Mouse (Mus musculus) hindbrain, embryonic 13.5 days (tissue): ENCODE data around the gene Tesk1. TPM values are rescaled to one million over a fixed set of nuclear protein-coding genes. Genes with fewer than 3 reads are reported as not detected.

ENCODE experiments used
- ATAC-seq: fragments of 200-750 bp; cut with Nextera tagmentation; 2 replicates; pipeline ENCODE4 v1.8.0; 2017; ENCODE audit warnings: moderate TSS enrichment; ENCODE audit not compliant: low FRiP score
- H3K27ac ChIP-seq: fragments of 300-500 bp; sonication (generic); 2 replicates; pipeline ENCODE4 v1.5.1; 2015; ENCODE audit warnings: inconsistent platforms, mild to moderate bottlenecking, moderate library complexity
- H3K27me3 ChIP-seq: fragments of 300-500 bp; sonication (generic); 2 replicates; pipeline ENCODE4 v1.6.1; 2015; ENCODE audit warnings: mild to moderate bottlenecking, inconsistent platforms
- H3K36me3 ChIP-seq: fragments of 300-500 bp; sonication (generic); 2 replicates; pipeline ENCODE4 v1.6.1; 2015; ENCODE audit warnings: mild to moderate bottlenecking, inconsistent platforms
- H3K4me1 ChIP-seq: fragments of 300-500 bp; sonication (generic); replicated peaks from 2 replicates; pipeline ENCODE4 v1.6.1; 2015; ENCODE audit warnings: inconsistent platforms
- H3K4me2 ChIP-seq: fragments of 300-500 bp; sonication (generic); 2 replicates; pipeline ENCODE4 v1.6.1; 2015; ENCODE audit warnings: inconsistent platforms, mild to moderate bottlenecking, moderate library complexity
- H3K4me3 ChIP-seq: fragments of 300-500 bp; sonication (generic); 2 replicates; pipeline ENCODE4 v1.5.1; 2015; ENCODE audit warnings: mild to moderate bottlenecking, inconsistent platforms
- H3K9ac ChIP-seq: fragments of 300-500 bp; sonication (generic); 2 replicates; pipeline ENCODE4 v1.6.1; 2015; ENCODE audit warnings: mild to moderate bottlenecking, inconsistent platforms
- H3K9me3 ChIP-seq: fragments of 300-500 bp; sonication (generic); 2 replicates; pipeline ENCODE4 v1.6.1; 2016; ENCODE audit warnings: inconsistent platforms
- WGBS: fragments of 180-500 bp; shearing (Covaris S2); methylation state at CpG from one replicate; pipeline ENCODE4 v1.1.7; 2015; 5-methylcytosine and 5-hydroxymethylcytosine counted together
- polyA plus RNA-seq: library from polyadenylated mRNA; unstranded; fragments of >200 nt; fragmentation: Nextera tagmentation; extraction: Ambion mirVana; gene quantifications from 2 replicates; pipeline ENCODE4 v1.2.1, GENCODE M21; 2015

Gene Tesk1
- polyA plus RNA-seq, 1 experiment from 2014 or later, result 9.7 TPM

DNA sequence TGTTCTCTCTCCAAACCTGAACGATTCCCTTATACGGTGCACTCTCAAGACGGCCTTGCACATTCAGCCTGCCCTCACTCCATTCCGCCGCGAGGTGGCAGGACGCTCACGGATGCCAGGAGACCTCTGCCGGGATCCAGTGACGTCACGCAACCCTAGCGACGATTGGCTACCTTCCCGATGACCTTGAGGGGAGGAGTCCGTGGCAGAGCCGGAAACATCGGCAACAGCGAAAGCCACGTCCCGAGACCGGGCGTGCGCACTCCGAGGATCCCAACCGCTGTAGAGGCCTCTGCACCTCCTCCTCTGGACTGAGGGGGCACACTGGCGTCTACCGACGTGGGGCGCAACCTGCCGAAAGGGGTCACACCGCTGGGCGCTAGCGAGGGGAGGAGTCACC lies 305 bp downstream of the Tesk1 start:
- H3K4me3 ChIP-seq, result peak overlapping the region; percentile 99
- H3K27ac ChIP-seq, result peak overlapping the region; percentile 97
- peak overlapping the region; percentile 97 for H3K4me2 ChIP-seq
- peak overlapping the region; percentile 99 for H3K9ac ChIP-seq
- peaks cover 24% of the 10 kb centered on the region for H3K36me3 ChIP-seq
- H3K4me1 ChIP-seq, result peaks cover 17% of the 10 kb centered on the region
- no peaks in the 10 kb centered on the region for H3K27me3 ChIP-seq
- peak; percentile 96 for ATAC-seq
- H3K9me3 ChIP-seq, result no peaks in the 10 kb centered on the region
- under 1% methylated on average over 33 of the region's 33 CpGs for WGBS

DNA sequence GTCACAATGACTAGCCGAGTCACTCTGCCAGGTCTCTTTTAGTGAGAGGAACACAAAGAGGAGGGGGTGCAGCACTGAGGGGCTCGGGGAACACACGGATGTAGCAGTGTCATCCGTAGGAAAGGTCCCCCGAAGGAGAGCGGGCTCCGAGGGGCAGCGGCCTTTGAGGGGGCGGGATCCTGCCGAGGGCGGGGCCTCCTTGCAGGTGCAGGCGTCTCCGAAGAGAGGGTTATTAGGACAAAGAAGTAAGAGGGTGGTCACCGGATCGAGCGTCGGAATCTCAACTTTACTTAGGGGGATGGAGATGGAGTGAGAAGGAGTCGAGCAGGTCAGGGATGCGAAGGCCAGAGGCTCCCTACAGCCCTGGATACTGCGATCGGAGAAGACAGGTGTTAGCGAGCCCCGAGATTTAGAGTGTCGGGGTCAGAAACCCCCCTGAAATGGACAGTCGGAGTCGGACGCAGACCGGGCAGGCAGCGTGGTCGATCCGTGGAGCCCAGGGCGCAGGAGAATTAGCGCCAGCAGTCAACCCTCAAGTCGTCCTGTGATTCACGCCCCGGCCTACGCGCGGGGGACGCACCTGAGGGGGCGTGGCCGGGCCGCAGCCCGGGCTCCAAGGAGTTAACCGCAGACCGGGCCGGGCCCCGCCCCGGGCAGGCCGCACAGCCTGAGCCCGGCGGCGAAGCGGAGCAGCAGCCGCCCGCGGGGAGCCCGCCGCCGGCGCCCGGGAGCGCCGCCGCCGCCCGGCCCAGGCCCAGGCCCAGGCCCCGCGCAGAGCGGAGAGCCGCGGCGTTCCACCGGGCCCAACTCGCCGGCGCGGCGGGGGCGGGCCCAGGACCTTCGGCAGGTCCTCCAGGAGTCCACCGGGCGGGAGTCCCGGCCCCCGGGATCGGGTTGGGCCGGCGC lies 970 bp downstream of the Tesk1 start:
- WGBS, result under 1% methylated on average over 77 of the region's 88 CpGs

GRCm38 (mm10) chr4:43443511-43443910 lies 1.8 kb downstream of the Tesk1 start:
- Histone ChIP-seq H3K4me2 (peak overlapping the region; percentile 97), H3K36me3 (peaks cover 39% of the 10 kb centered on the region), H3K9ac (peak overlapping the region; percentile 99), H3K27ac (peak overlapping the region; percentile 97), H3K27me3 (no peaks in the 10 kb centered on the region), H3K4me1 (peaks cover 17% of the 10 kb centered on the region), H3K4me3 (peak overlapping the region; percentile 99), H3K9me3 (no peaks in the 10 kb centered on the region)
- peak; percentile 8; the same call in 1 of the 2 replicates for ATAC-seq
- under 1% methylated on average over 25 of the region's 28 CpGs for WGBS

More for the DNA sequence above, 970 bp downstream of the Tesk1 start:
- Histone ChIP-seq H3K4me2 (peak overlapping the region; percentile 97), H3K27me3 (no peaks in the 10 kb centered on the region), H3K4me3 (peak overlapping the region; percentile 99), H3K36me3 (peaks cover 31% of the 10 kb centered on the region), H3K27ac (peak overlapping the region; percentile 97), H3K9ac (peak overlapping the region; percentile 99), H3K4me1 (peaks cover 17% of the 10 kb centered on the region), H3K9me3 (no peaks in the 10 kb centered on the region)
- ATAC-seq, result peak; percentile 76

DNA sequence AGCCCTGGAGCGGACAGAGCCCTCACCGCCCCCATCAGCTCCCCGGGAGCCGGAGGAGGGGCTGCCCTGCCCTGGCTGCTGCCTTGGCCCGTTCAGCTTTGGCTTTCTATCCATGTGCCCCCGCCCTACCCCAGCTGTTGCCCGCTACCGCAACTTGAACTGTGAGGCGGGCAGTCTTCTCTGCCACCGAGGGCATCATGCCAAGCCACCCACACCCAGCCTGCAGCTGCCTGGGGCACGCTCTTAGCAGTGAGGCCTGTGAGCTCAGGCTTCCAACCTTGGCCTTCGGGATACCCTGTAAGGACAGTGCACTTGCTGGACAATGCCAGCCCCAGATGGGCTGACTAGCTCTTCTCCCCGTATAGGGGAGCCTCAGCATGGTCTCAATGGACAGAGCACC lies 5.5 kb downstream of the Tesk1 start:
- Histone ChIP-seq H3K4me2 (no peak overlapping the region), H3K4me1 (peaks cover 17% of the 10 kb centered on the region), H3K9me3 (no peaks in the 10 kb centered on the region), H3K36me3 (peaks cover 41% of the 10 kb centered on the region), H3K4me3 (no peak overlapping the region), H3K9ac (no peak overlapping the region), H3K27me3 (peaks cover 3% of the 10 kb centered on the region), H3K27ac (no peak overlapping the region)
- no peak for ATAC-seq
- WGBS, result 82% methylated on average over 13 of the region's 13 CpGs

DNA sequence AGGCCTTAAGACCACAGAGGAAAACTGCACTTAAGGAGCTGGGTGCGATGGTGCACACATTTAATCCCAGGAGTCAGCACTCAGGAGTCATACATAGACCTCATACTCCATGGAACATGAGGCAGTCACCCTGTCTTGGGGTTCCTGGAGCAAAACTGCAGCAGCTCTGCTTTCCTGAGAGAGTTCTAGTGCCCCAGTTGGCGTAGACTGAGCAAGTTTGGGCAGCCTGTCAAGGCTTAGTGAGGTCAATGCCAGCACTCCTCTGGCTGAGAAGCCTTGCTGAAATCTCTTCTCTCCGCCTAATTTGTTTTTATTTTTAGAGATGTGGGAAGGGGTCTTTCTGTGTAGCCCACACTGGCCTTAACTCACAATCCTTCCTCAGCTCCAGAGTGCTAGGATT lies 6.8 kb downstream of the Tesk1 start:
- 92% methylated on average over 3 of the region's 3 CpGs for WGBS
- no peak overlapping the region for H3K4me2 ChIP-seq
- H3K9me3 ChIP-seq, result no peaks in the 10 kb centered on the region
- H3K4me1 ChIP-seq, result peaks cover 24% of the 10 kb centered on the region
- H3K27ac ChIP-seq, result no peak overlapping the region
- H3K4me3 ChIP-seq, result no peak overlapping the region
- no peak for ATAC-seq
- H3K27me3 ChIP-seq, result peaks cover 16% of the 10 kb centered on the region
- peaks cover 41% of the 10 kb centered on the region for H3K36me3 ChIP-seq
- H3K9ac ChIP-seq, result no peak overlapping the region

DNA sequence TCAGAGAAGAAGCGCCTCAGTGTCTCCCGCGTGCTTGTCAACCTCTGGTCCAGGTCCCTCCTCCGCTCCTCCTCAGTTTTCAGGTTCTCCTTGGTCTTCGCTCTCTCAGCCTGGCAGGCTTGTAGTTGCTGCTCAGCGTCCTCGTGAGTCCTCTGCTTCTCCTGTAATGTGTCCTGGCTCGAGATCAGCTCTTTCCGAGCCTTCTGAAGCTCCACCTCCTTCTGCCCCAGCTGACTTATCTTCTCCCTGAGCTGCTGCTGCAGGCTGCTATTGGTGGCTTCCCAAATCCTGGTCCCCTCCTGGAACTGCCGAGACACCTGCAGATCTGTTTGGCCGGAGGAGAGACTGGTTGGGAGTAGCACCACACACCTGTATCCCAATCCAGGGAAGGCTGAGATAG lies 10.6 kb downstream of the Tesk1 start:
- Histone ChIP-seq H3K9ac (no peak overlapping the region), H3K36me3 (peaks cover 14% of the 10 kb centered on the region), H3K27me3 (peaks cover 37% of the 10 kb centered on the region), H3K4me1 (peaks cover 25% of the 10 kb centered on the region), H3K4me2 (no peak overlapping the region), H3K4me3 (no peak overlapping the region), H3K27ac (no peak overlapping the region), H3K9me3 (no peaks in the 10 kb centered on the region)
- WGBS, result 67% methylated on average over 11 of the region's 11 CpGs
- no peak for ATAC-seq

DNA sequence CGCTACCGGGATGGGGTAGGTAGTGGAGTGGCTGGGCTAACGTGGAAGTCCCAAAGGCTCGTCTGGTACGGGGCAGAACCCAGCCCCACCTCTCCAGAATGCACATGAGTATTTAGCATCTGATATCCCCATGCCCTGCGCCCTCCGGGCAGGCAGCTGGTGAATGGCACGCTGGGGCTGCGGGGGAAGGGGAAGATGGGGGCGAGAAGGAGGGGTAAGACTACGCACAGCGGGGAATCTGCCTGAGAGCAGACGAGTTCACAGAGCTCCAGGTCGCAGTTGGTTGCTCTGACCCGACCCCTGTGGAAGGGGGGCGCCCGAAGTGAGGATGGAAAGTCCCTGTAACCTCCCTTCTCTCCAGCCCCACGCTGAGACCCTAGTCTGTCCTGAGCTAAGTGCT lies 11.7 kb downstream of the Tesk1 start:
- Histone ChIP-seq H3K4me1 (peaks cover 25% of the 10 kb centered on the region), H3K4me3 (peak overlapping the region; percentile 10; the same call in 1 of the 2 replicates), H3K36me3 (peaks cover 3% of the 10 kb centered on the region), H3K4me2 (peak overlapping the region; percentile 44), H3K9me3 (no peaks in the 10 kb centered on the region), H3K27ac (no peak overlapping the region), H3K27me3 (peaks cover 37% of the 10 kb centered on the region), H3K9ac (peak overlapping the region; percentile 36; the same call in 1 of the 2 replicates)
- no peak for ATAC-seq
- WGBS, result under 1% methylated on average over 18 of the region's 18 CpGs

GRCm38 (mm10) chr4:43454041-43454836 lies 12.5 kb downstream of the Tesk1 start, which contains the start of gene Cd72:
Gene Cd72, minus strand, starts transcription at chr4:43454628.
- ATAC-seq, result no peak
- no peak within 1 kb of the TSS for H3K27ac ChIP-seq
- H3K9me3 ChIP-seq, result no peaks in the 10 kb centered on the region
- peaks cover 25% of the 10 kb centered on the region for H3K4me1 ChIP-seq
- H3K4me2 ChIP-seq, result peak within 1 kb of the TSS; percentile 44
- H3K36me3 ChIP-seq, result no peaks in the 10 kb centered on the region
- H3K27me3 ChIP-seq, result peaks cover 37% of the 10 kb centered on the region
- WGBS, result 33% methylated on average over 20 of the region's 20 CpGs
- peak within 1 kb of the TSS; percentile 10; the same call in 1 of the 2 replicates for H3K4me3 ChIP-seq
- peak within 1 kb of the TSS; percentile 36; the same call in 1 of the 2 replicates for H3K9ac ChIP-seq

GRCm38 (mm10) chr4:43456470-43456869 lies 14.7 kb downstream of the Tesk1 start:
- no peaks in the 10 kb centered on the region for H3K9me3 ChIP-seq
- 30% methylated on average over 4 of the region's 4 CpGs for WGBS
- no peak overlapping the region for H3K9ac ChIP-seq
- H3K27me3 ChIP-seq, result peaks cover 37% of the 10 kb centered on the region
- H3K4me2 ChIP-seq, result no peak overlapping the region
- no peak overlapping the region for H3K4me3 ChIP-seq
- no peak overlapping the region for H3K27ac ChIP-seq
- ATAC-seq, result no peak
- H3K4me1 ChIP-seq, result peaks cover 28% of the 10 kb centered on the region
- no peaks in the 10 kb centered on the region for H3K36me3 ChIP-seq

DNA sequence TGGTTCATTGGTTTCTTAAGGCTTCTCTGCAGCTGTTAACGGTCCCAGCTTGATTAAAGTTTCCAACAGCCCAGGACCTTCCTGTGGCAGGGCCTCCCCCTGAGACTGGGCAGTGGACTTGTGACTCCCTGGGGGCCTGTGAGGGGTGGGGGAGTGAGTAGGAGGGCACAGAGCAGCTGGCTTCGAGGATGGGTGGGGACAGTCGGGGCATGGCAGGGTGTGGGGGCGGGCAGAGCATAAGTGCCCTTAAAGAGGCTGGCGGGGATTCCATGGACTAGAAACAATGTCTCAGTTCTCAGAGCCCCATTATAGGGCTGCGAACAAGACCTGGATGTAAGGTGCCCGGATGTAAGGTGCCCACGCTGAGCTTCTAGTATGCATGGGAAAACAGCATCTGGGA lies 15.4 kb downstream of the Tesk1 start:
- ATAC-seq, result no peak
- 20% methylated on average over 8 of the region's 8 CpGs for WGBS
- peaks cover 28% of the 10 kb centered on the region for H3K4me1 ChIP-seq

GRCm38 (mm10) chr4:43463102-43463501 lies 21.4 kb downstream of the Tesk1 start:
- Histone ChIP-seq H3K4me1 (0 out of 2 replicates have a peak, but pooled peaks cover 3% of the 10 kb centered on the region), H3K36me3 (no peaks in the 10 kb centered on the region), H3K4me2 (no peak overlapping the region), H3K9me3 (no peaks in the 10 kb centered on the region), H3K4me3 (no peak overlapping the region), H3K9ac (no peak overlapping the region), H3K27me3 (no peaks in the 10 kb centered on the region), H3K27ac (no peak overlapping the region)
- WGBS, result 93% methylated on average over 5 of the region's 5 CpGs
- ATAC-seq, result no peak

More for the DNA sequence above, 15.4 kb downstream of the Tesk1 start:
- Histone ChIP-seq H3K9ac (no peak overlapping the region), H3K4me3 (no peak overlapping the region), H3K4me2 (no peak overlapping the region), H3K9me3 (no peaks in the 10 kb centered on the region), H3K36me3 (no peaks in the 10 kb centered on the region), H3K27ac (no peak overlapping the region), H3K27me3 (peaks cover 35% of the 10 kb centered on the region)

- no peak overlapping the region for H3K27ac ChIP-seq
- no peak overlapping the region for H3K9ac ChIP-seq
- H3K4me3 ChIP-seq, result no peak overlapping the region
- no peaks in the 10 kb centered on the region for H3K9me3 ChIP-seq
- H3K27me3 ChIP-seq, result no peaks in the 10 kb centered on the region
- ATAC-seq, result no peak
- no peaks in the 10 kb centered on the region for H3K36me3 ChIP-seq
- H3K4me2 ChIP-seq, result no peak overlapping the region
- WGBS, result 86% methylated on average over 6 of the region's 6 CpGs
- 0 out of 2 replicates have a peak, but pooled peaks cover 1% of the 10 kb centered on the region for H3K4me1 ChIP-seq
Observed at GRCm38 (mm10) chr4:43465935-43466334, 24.2 kb downstream of the Tesk1 start.
